Mouse (Mus musculus) lung, embryonic 16.5 days (tissue): ENCODE data around the gene Kcnip3. TPM values are rescaled to one million over a fixed set of nuclear protein-coding genes. Genes with fewer than 3 reads are reported as not detected.
A peak's percentile ranks its signal among the peaks of the same experiment; 100 is the strongest.

Experiments used
- ATAC-seq: fragments of 200-750 bp; cut with Nextera tagmentation; 2 replicates; pipeline ENCODE4 v1.8.0; 2017; ENCODE audit warnings: low read depth, mild to moderate bottlenecking, moderate library complexity
- H3K27ac ChIP-seq: fragments of 300-500 bp; sonication (generic); 2 replicates; pipeline ENCODE4 v1.5.1; 2014; ENCODE audit warnings: mild to moderate bottlenecking, control low read depth, low read length
- H3K27me3 ChIP-seq: fragments of 300-500 bp; sonication (generic); 2 replicates; pipeline ENCODE4 v1.6.1; 2014; ENCODE audit warnings: low read depth, low read length, mixed read lengths; ENCODE audit not compliant: control insufficient read depth, insufficient read depth
- H3K36me3 ChIP-seq: fragments of 300-500 bp; sonication (generic); 2 replicates; pipeline ENCODE4 v1.6.1; 2014; ENCODE audit warnings: low read length; ENCODE audit not compliant: control insufficient read depth, insufficient read depth
- H3K4me1 ChIP-seq: fragments of 300-500 bp; sonication (generic); replicated peaks from 2 replicates; pipeline ENCODE4 v1.6.1; 2014; ENCODE audit warnings: low read length, mixed read lengths; ENCODE audit not compliant: control insufficient read depth, insufficient read depth
- H3K4me2 ChIP-seq: fragments of 300-500 bp; sonication (generic); 2 replicates; pipeline ENCODE4 v1.6.1; 2014; ENCODE audit warnings: low read depth, low read length, control low read depth
- H3K4me3 ChIP-seq: fragments of 300-500 bp; sonication (generic); 2 replicates; pipeline ENCODE4 v1.5.1; 2014; ENCODE audit warnings: mild to moderate bottlenecking, low read length, control low read depth
- H3K9ac ChIP-seq: fragments of 300-500 bp; sonication (generic); 2 replicates; pipeline ENCODE4 v1.6.1; 2014; ENCODE audit warnings: low read length, control low read depth
- H3K9me3 ChIP-seq: fragments of 300-500 bp; sonication (generic); 2 replicates; pipeline ENCODE4 v1.6.1; 2016; ENCODE audit warnings: low read length; ENCODE audit not compliant: control insufficient read depth
- WGBS: fragments of 180-500 bp; shearing (Covaris S2); extraction: QIAGEN DNeasy Blood & Tissue Kit; methylation state at CpG from one replicate; pipeline ENCODE4 v1.1.7; 2014; 5-methylcytosine and 5-hydroxymethylcytosine counted together
- polyA plus RNA-seq: library from polyadenylated mRNA; unstranded; fragments of >200 nt; fragmentation: Nextera tagmentation; extraction: Ambion mirVana; gene quantifications from 2 replicates; pipeline ENCODE4 v1.2.1, GENCODE M21; 2015

The Kcnip3 gene
- polyA plus RNA-seq, 1 experiment from 2014 or later, result 3.4 TPM

GRCm38 (mm10) chr2:127539494-127539893, 17.6 kb upstream of the Kcnip3 start:
- H3K36me3 ChIP-seq, result no peaks in the 10 kb centered on the region
- H3K9ac ChIP-seq, result no peak overlapping the region
- 0 out of 2 replicates have a peak, but pooled peaks cover 2% of the 10 kb centered on the region for H3K4me1 ChIP-seq
- no peaks in the 10 kb centered on the region for H3K9me3 ChIP-seq
- peaks cover 19% of the 10 kb centered on the region; the same call in 1 of the 2 replicates for H3K27me3 ChIP-seq
- H3K27ac ChIP-seq, result no peak overlapping the region
- no peak; the same call in 1 of the 2 replicates for ATAC-seq
- H3K4me2 ChIP-seq, result no peak overlapping the region
- WGBS, result 16% methylated on average over 4 of the region's 4 CpGs
- H3K4me3 ChIP-seq, result no peak overlapping the region

DNA sequence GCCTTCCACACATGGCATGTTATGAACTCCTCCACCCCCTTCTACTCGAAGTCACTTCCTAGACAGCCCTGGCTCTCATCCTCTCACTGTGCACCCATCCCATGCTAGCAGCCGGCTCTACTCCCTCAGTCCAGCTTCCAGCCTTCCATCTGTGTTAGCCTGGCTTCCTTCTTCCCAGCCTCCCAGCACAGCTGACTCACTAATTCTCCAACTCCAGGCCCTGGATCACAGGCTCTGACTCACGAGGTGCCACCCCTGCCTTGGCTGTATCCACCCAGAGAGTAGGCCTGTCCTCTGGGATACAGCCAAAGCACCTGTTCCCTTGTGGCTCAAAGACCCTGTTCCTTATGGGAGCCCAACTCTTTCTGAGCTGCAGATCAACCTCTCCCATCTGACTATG, 15.7 kb upstream of the Kcnip3 start:
- H3K27ac ChIP-seq, result no peak overlapping the region
- H3K9ac ChIP-seq, result no peak overlapping the region
- ATAC-seq, result no peak
- H3K36me3 ChIP-seq, result no peaks in the 10 kb centered on the region
- 50% methylated on average over 3 of the region's 3 CpGs for WGBS
- H3K4me2 ChIP-seq, result no peak overlapping the region
- H3K4me3 ChIP-seq, result no peak overlapping the region
- no peaks in the 10 kb centered on the region for H3K9me3 ChIP-seq
- 0 out of 2 replicates have a peak, but pooled peaks cover 2% of the 10 kb centered on the region for H3K4me1 ChIP-seq
- peaks cover 19% of the 10 kb centered on the region; the same call in 1 of the 2 replicates for H3K27me3 ChIP-seq

- ATAC-seq, result no peak
- 72% methylated on average over 9 of the region's 9 CpGs for WGBS
- H3K4me2 ChIP-seq, result no peak overlapping the region
- no peaks in the 10 kb centered on the region for H3K9me3 ChIP-seq
- peaks cover 3% of the 10 kb centered on the region; the same call in 1 of the 2 replicates for H3K27me3 ChIP-seq
- H3K36me3 ChIP-seq, result no peaks in the 10 kb centered on the region
- no peak overlapping the region for H3K27ac ChIP-seq
- H3K4me3 ChIP-seq, result no peak overlapping the region
- no peaks in the 10 kb centered on the region for H3K4me1 ChIP-seq
- no peak overlapping the region for H3K9ac ChIP-seq
Measured at GRCm38 (mm10) chr2:127535363-127535762, 13.5 kb upstream of the Kcnip3 start.

DNA sequence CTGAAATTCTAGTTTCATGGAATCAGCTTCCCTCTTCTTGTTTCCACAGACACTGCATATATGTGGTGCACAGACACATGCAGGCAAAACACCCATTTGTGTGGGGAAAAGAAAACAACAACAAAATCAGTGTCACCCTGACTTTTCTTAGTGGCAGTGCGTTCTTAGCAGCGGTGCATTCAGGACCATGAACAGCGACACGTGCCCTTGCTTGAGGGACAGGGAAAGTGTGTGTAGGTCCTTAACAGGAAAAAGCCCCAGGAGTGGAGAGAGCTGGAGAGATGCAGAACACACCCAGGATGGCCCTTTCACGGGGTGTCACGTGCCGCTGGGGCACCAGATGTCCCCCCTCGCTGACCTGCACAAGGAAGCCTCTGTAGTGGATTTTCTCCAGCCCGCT, 10.5 kb upstream of the Kcnip3 start:
- no peaks in the 10 kb centered on the region for H3K9me3 ChIP-seq
- 8% methylated on average over 9 of the region's 9 CpGs for WGBS
- no peaks in the 10 kb centered on the region for H3K4me1 ChIP-seq
- H3K36me3 ChIP-seq, result no peaks in the 10 kb centered on the region
- no peak for ATAC-seq
- no peak overlapping the region for H3K4me3 ChIP-seq
- H3K9ac ChIP-seq, result no peak overlapping the region
- H3K27ac ChIP-seq, result no peak overlapping the region
- no peaks in the 10 kb centered on the region for H3K27me3 ChIP-seq
- H3K4me2 ChIP-seq, result no peak overlapping the region

DNA sequence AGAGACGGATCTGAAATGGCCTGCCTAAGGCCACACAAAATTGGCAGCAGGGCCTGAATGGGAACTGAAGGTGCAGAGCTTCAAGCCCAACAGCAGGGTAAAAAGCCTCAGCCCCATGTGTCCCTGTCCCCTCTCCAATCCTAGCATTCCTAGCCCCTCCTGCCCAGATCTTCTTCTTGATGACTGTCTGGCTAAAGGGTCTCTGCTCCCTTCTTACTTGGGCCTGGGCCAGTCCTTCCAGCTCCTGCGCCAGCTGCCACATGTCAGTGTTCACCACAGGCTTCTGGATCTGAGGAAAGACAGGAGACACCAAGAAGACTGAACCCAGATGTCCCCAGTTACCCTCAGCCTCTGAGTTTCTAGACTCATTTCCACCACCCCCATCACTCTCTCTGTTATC, 9.7 kb upstream of the Kcnip3 start:
- no peak overlapping the region for H3K27ac ChIP-seq
- 0 out of 2 replicates have a peak, but pooled peaks have one; percentile 34 for ATAC-seq
- H3K9ac ChIP-seq, result no peak overlapping the region
- no peaks in the 10 kb centered on the region for H3K27me3 ChIP-seq
- H3K9me3 ChIP-seq, result no peaks in the 10 kb centered on the region
- H3K4me2 ChIP-seq, result no peak overlapping the region
- no peaks in the 10 kb centered on the region for H3K36me3 ChIP-seq
- H3K4me1 ChIP-seq, result no peaks in the 10 kb centered on the region
- H3K4me3 ChIP-seq, result no peak overlapping the region
- WGBS, result 69% methylated on average over 2 of the region's 2 CpGs

- 66% methylated on average over 3 of the region's 3 CpGs for WGBS
Measured at GRCm38 (mm10) chr2:127530418-127530817, 8.5 kb upstream of the Kcnip3 start.

GRCm38 (mm10) chr2:127525004-127525775, 3.3 kb upstream of the Kcnip3 start:
- no peak for ATAC-seq
- Histone ChIP-seq H3K4me1 (peaks cover 15% of the 10 kb centered on the region), H3K4me2 (no peak overlapping the region), H3K27me3 (no peaks in the 10 kb centered on the region), H3K9ac (no peak overlapping the region), H3K4me3 (no peak overlapping the region), H3K9me3 (no peaks in the 10 kb centered on the region), H3K36me3 (no peaks in the 10 kb centered on the region), H3K27ac (no peak overlapping the region)
- WGBS, result 77% methylated on average over 3 of the region's 3 CpGs

More at GRCm38 (mm10) chr2:127530418-127530817, 8.5 kb upstream of the Kcnip3 start:
- H3K27me3 ChIP-seq, result no peaks in the 10 kb centered on the region
- ATAC-seq, result no peak
- H3K4me1 ChIP-seq, result no peaks in the 10 kb centered on the region
- no peaks in the 10 kb centered on the region for H3K9me3 ChIP-seq
- H3K27ac ChIP-seq, result no peak overlapping the region
- no peaks in the 10 kb centered on the region for H3K36me3 ChIP-seq
- H3K4me3 ChIP-seq, result no peak overlapping the region
- H3K9ac ChIP-seq, result no peak overlapping the region
- no peak overlapping the region for H3K4me2 ChIP-seq

GRCm38 (mm10) chr2:127523950-127524729, 2.2 kb upstream of the Kcnip3 start:
- Histone ChIP-seq H3K27me3 (no peaks in the 10 kb centered on the region), H3K4me1 (peaks cover 15% of the 10 kb centered on the region), H3K4me2 (no peak overlapping the region), H3K4me3 (no peak overlapping the region), H3K9me3 (no peaks in the 10 kb centered on the region), H3K27ac (0 out of 2 replicates have a peak overlapping the region, but pooled peaks have one; percentile 2), H3K9ac (no peak overlapping the region), H3K36me3 (no peaks in the 10 kb centered on the region)
- WGBS, result 38% methylated on average over 7 of the region's 7 CpGs
- ATAC-seq, result no peak
